Comparison of ENCODE assay signal across 1 mouse cellular context in the genomic region with DNA sequence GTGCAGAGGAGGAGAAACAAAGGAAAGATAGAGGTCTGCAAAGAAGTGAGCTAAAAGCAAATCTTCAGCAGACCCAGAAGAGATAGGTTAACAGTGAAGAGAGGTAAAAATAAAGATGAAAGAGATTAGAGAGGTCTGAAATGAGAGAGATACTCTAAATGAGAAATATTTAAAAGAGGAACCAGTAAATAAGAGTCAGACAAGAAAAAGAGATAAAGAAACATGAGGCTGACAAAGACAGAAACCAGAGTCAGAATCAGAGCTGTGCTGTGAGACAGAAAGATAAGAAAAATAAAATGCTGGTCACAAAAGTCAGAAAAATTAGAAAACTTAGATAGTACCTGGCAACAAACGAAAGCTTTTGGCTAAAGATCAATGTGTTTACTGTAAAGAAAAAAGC. TPM values are rescaled to one million over a fixed set of nuclear protein-coding genes. Genes with fewer than 3 reads are reported as not detected.
"Had no signal": no experiment of that assay in that cellular context is flagged by ENCODE, and none has a peak within 500 bp of the region (broad histone marks: within the 10 kb centered on the region; RNA-seq: fewer than 3 reads in every experiment).

No protein-coding gene starts in this region.

RNA-seq across cellular contexts. Expression of gene Zfp54, which starts 52.3 kb away (rescaled TPM):
- polyA plus RNA-seq: small intestine, adult 2 months had no signal
